22 mouse cellular contexts compared by ENCODE assay signal in the genomic region with DNA sequence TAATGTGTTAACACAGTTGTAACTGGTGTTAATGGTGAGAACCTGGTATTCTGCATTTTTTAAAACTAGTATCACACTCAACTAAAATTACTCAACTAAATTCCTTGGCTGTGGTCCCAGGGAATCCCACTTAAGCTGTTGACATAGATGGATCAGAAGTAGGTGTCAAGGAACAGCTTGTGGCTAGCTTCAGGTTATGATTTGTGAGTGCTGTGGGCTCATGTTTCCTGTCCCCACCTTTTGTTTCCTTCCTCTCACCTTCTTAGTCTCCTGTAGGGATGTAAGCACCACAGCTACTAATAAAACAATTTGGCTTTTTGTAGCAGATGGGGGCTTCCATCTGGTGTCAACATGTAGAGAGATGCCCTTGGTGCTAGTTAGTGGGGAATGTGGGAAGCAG.
DNase-seq lines count a peak whose midpoint lies in the region; ATAC-seq and TF ChIP-seq lines count a peak whose summit lies in the region.
"Had no signal": no experiment of that assay in that cellular context is flagged by ENCODE, and none has a peak within 500 bp of the region (broad histone marks: within the 10 kb centered on the region; RNA-seq: fewer than 3 reads in every experiment).

No protein-coding gene starts in this region.

- TF ChIP-seq CTCF in lung, embryonic 14.5 days (IDR thresholded peaks at IDR 0.05; ENCODE audit: low read depth) = no peak
- TF ChIP-seq CTCF in gastrocnemius, adult 2 months (IDR thresholded peaks at IDR 0.05) = no peak

- H3K4me3 ChIP-seq in lung, embryonic 14.5 days (ENCODE audit: low read depth, low read length) = no peak overlapping the region
- no peak overlapping the region for H3K4me3 ChIP-seq in forebrain, embryonic 13.5 days
- no peak overlapping the region for H3K4me3 ChIP-seq in hindbrain, embryonic 13.5 days
- no peak overlapping the region for H3K4me3 ChIP-seq in gastrocnemius, adult 2 months
- H3K4me3 ChIP-seq: embryonic facial prominence, embryonic 12.5 days; heart, embryonic 10.5 days; limb, embryonic 12.5 days; stomach, embryonic 15.5 days had no signal

- H3K27me3 ChIP-seq in lung, embryonic 14.5 days (ENCODE audit: insufficient read depth, low read length) = no peaks in the 10 kb centered on the region
- H3K27me3 ChIP-seq in forebrain, embryonic 13.5 days = no peaks in the 10 kb centered on the region
- no peaks in the 10 kb centered on the region for H3K27me3 ChIP-seq in hindbrain, embryonic 13.5 days
- H3K27me3 ChIP-seq: embryonic facial prominence, embryonic 12.5 days; limb, embryonic 12.5 days; stomach, embryonic 15.5 days had no signal

- ATAC-seq in lung, embryonic 14.5 days (ENCODE audit: insufficient read depth) = no peak
- peak; percentile 10; the same call in 1 of the 2 replicates for ATAC-seq in forebrain, embryonic 13.5 days
- no peak for ATAC-seq in hindbrain, embryonic 13.5 days (ENCODE audit: low FRiP score)
- ATAC-seq: intestine, postnatal 0 days had no signal

- no peak overlapping the region for H3K9ac ChIP-seq in lung, embryonic 14.5 days
- no peak overlapping the region for H3K9ac ChIP-seq in forebrain, embryonic 13.5 days
- no peak overlapping the region for H3K9ac ChIP-seq in hindbrain, embryonic 13.5 days
- H3K9ac ChIP-seq: embryonic facial prominence, embryonic 12.5 days; limb, embryonic 12.5 days; liver, embryonic 14.5 days; stomach, embryonic 15.5 days had no signal

- no peaks in the 10 kb centered on the region for H3K36me3 ChIP-seq in lung, embryonic 14.5 days (ENCODE audit: insufficient read depth)
- H3K36me3 ChIP-seq in forebrain, embryonic 13.5 days (ENCODE audit: poor library complexity, severe bottlenecking) = no peaks in the 10 kb centered on the region
- H3K36me3 ChIP-seq in hindbrain, embryonic 13.5 days = no peaks in the 10 kb centered on the region
- H3K36me3 ChIP-seq: embryonic facial prominence, embryonic 12.5 days; heart, embryonic 10.5 days; limb, embryonic 12.5 days; stomach, embryonic 15.5 days had no signal

- H3K4me2 ChIP-seq in lung, embryonic 14.5 days = no peak overlapping the region
- H3K4me2 ChIP-seq in forebrain, embryonic 13.5 days = no peak overlapping the region
- no peak overlapping the region for H3K4me2 ChIP-seq in hindbrain, embryonic 13.5 days
- H3K4me2 ChIP-seq: embryonic facial prominence, embryonic 12.5 days; limb, embryonic 12.5 days; stomach, embryonic 15.5 days had no signal

- intact Hi-C loops in gastrocnemius, adult 2 months (cut with DNase I) = no loop called here

- peak; percentile 11 for DNase-seq in lung, embryonic 14.5 days
- no peak for DNase-seq in lung, postnatal 4 days
- peak; percentile 6 for DNase-seq in brain, adult 2 months (ENCODE audit: low read depth, low spot score)
- no peak for DNase-seq in thymus, adult 18-20 months
- DNase-seq in gastrocnemius, adult 2 months = no peak
- DNase-seq in right cerebral cortex, postnatal 4 days = no peak
- DNase-seq: adrenal gland, adult 8-10 months; cerebellum, adult 9-10 months; gastrocnemius, postnatal 25 days; heart, postnatal 36 days; kidney, postnatal 25 days; lung, postnatal 10 days; right cerebral cortex, adult 18-20 months; spleen, adult 18-20 months had no signal

- no peaks in the 10 kb centered on the region for H3K9me3 ChIP-seq in lung, embryonic 14.5 days (ENCODE audit: low read depth, low read length)
- H3K9me3 ChIP-seq in forebrain, embryonic 13.5 days (replicated peaks) = no peaks in the 10 kb centered on the region
- no peaks in the 10 kb centered on the region for H3K9me3 ChIP-seq in hindbrain, embryonic 13.5 days
- H3K9me3 ChIP-seq: embryonic facial prominence, embryonic 12.5 days; heart, embryonic 10.5 days; limb, embryonic 12.5 days; stomach, embryonic 15.5 days had no signal

- no peak overlapping the region for H3K27ac ChIP-seq in lung, embryonic 14.5 days (ENCODE audit: low read depth)
- H3K27ac ChIP-seq in forebrain, embryonic 13.5 days = peak overlapping the region; percentile 92
- peak overlapping the region; percentile 66 for H3K27ac ChIP-seq in hindbrain, embryonic 13.5 days
- H3K27ac ChIP-seq in gastrocnemius, adult 2 months = no peak overlapping the region
- H3K27ac ChIP-seq: embryonic facial prominence, embryonic 12.5 days; heart, embryonic 10.5 days; limb, embryonic 12.5 days; liver, embryonic 14.5 days; stomach, embryonic 15.5 days had no signal

- H3K4me1 ChIP-seq in lung, embryonic 14.5 days (ENCODE audit: insufficient read depth) = no peaks in the 10 kb centered on the region
- H3K4me1 ChIP-seq in forebrain, embryonic 13.5 days = peaks cover 64% of the 10 kb centered on the region
- peaks cover 21% of the 10 kb centered on the region for H3K4me1 ChIP-seq in hindbrain, embryonic 13.5 days (replicated peaks)
- H3K4me1 ChIP-seq: embryonic facial prominence, embryonic 12.5 days; heart, embryonic 10.5 days; limb, embryonic 12.5 days; stomach, embryonic 15.5 days had no signal

Comparison
In these comparisons a context has a peak if more than half of its experiments do, and no peak if none do; other contexts are left out.
1. DNase-seq: peak in lung, embryonic 14.5 days (single experiment) and brain, adult 2 months (single experiment); none in lung, postnatal 4 days (0 of 2), thymus, adult 18-20 months (0 of 2), gastrocnemius, adult 2 months (single experiment) and right cerebral cortex, postnatal 4 days (single experiment).
2. H3K27ac ChIP-seq: peak in forebrain, embryonic 13.5 days (single experiment) and hindbrain, embryonic 13.5 days (single experiment); none in lung, embryonic 14.5 days (single experiment) and gastrocnemius, adult 2 months (single experiment).